Mouse (Mus musculus): ENCODE measurements at regions not wholly inside any gene's neighbourhood (a gene's known extent, or its start where the extent isn't known, plus 50 kb on each side); places are given as distances from the start of the nearest gene placed in this dataset.
A peak's percentile ranks its signal among the peaks of the same experiment; 100 is the strongest.
"Not testable (repeated sequence)": the region's sequence is repeated elsewhere in the genome, so short reads cannot be mapped to it uniquely, and the experiment has no call there.

GRCm38 (mm10) chr4:92977761-92978160, 357.6 kb downstream of the Tusc1 start:
- peak; percentile 43 for DNase-seq (ENCODE audit: low read depth)
- no peak for TF ChIP-seq CTCF (IDR thresholded peaks at IDR 0.05; ENCODE audit: borderline replicate concordance, extremely low read depth, insufficient read depth, insufficient read length)
- TF ChIP-seq POLR2A (IDR thresholded peaks at IDR 0.05; ENCODE audit: borderline replicate concordance, extremely low read depth, insufficient read depth, insufficient read length, poor library complexity, severe bottlenecking), result no peak

DNA sequence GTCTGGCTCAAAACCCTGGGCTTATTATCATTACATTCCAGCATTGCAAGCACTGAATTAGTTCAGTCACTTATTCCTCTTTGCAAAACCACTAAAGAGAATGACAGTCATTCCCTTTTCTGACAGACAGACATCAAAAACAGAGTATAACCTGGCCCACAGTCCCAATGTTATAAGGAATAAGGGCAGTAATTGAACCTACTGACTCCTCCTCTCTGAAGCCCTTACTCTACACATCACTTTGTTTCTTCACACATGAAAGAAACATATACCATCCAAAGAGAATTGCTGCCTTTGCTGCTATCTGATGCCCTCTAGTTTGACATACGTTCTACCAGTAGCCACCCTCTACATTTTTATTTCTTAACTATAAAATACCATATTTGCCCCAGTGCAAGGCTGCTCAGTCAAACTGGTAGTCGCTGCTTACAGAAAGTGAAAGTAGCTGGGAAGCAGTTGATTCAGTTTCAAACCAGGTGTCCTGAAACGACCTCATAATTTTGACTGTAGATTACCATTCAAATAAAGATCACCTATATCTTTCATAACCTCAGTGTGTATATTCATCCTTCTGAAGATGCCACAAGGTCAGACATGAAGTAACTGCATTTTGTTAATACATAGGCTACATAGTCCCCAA, 393.1 kb downstream of the Tusc1 start:
- TF ChIP-seq POLR2A (IDR thresholded peaks at IDR 0.05; ENCODE audit: borderline replicate concordance, extremely low read depth, insufficient read depth, insufficient read length, poor library complexity, severe bottlenecking), result no peak
- TF ChIP-seq CTCF (IDR thresholded peaks at IDR 0.05; ENCODE audit: borderline replicate concordance, extremely low read depth, insufficient read depth, insufficient read length), result no peak
- no peak for DNase-seq (ENCODE audit: low read depth)

GRCm38 (mm10) chr4:92931272-92931671, 404.0 kb downstream of the Tusc1 start:
- peak; percentile 41 for DNase-seq (ENCODE audit: low read depth)

GRCm38 (mm10) chr4:92921386-92922040, 413.8 kb downstream of the Tusc1 start:
- DNase-seq (ENCODE audit: low read depth), result no peak
- no peak for TF ChIP-seq CTCF (IDR thresholded peaks at IDR 0.05; ENCODE audit: borderline replicate concordance, extremely low read depth, insufficient read depth, insufficient read length)
- no peak for TF ChIP-seq POLR2A (IDR thresholded peaks at IDR 0.05; ENCODE audit: borderline replicate concordance, extremely low read depth, insufficient read depth, insufficient read length, poor library complexity, severe bottlenecking)

More at GRCm38 (mm10) chr4:92931272-92931671, 404.0 kb downstream of the Tusc1 start:
- TF ChIP-seq CTCF (IDR thresholded peaks at IDR 0.05; ENCODE audit: borderline replicate concordance, extremely low read depth, insufficient read depth, insufficient read length) (no peak), POLR2A (IDR thresholded peaks at IDR 0.05; ENCODE audit: borderline replicate concordance, extremely low read depth, insufficient read depth, insufficient read length, poor library complexity, severe bottlenecking) (no peak)

DNA sequence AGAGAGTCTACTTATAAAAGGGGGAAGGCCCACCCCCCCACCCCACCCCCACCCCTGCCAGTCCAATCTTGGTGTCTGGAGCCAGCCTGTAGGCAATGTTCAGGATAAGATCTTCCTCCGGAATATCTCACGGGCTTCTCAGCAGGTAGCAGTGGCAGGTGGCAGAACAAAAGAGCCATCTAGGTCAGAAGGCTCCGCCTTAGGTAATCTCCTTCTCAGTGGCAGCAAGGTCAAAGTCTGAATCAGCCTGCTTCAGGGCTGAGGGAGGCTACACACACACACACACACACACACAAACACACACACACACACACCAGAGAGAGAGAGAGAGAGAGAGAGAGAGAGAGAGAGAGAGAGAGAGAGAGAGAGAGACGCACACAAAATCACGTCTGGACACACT, 431.8 kb downstream of the Tusc1 start:
- DNase-seq (ENCODE audit: low read depth), result not testable (repeated sequence)
